Mouse (Mus musculus) liver, adult 2 months (tissue): ENCODE data around the gene Cd274. TPM values are rescaled to one million over a fixed set of nuclear protein-coding genes. Genes with fewer than 3 reads are reported as not detected.

Source experiments
- DNase-seq: peaks from one replicate; pipeline ENCODE4 v3.0.0-alpha.2; 2011; ENCODE audit warnings: low read depth, low spot score; ENCODE audit errors: extremely low read depth
- H3K27ac ChIP-seq: fragments of 200-500 bp; replicated peaks from 2 replicates; pipeline ENCODE4 v1.5.1; 2012; ENCODE audit warnings: low read depth, mild to moderate bottlenecking, control low read depth, inconsistent platforms, low read length; ENCODE audit not compliant: insufficient read depth
- H3K27me3 ChIP-seq: fragments of 200-500 bp; 2 replicates; pipeline ENCODE4 v1.6.1; 2012; ENCODE audit warnings: mild to moderate bottlenecking, moderate library complexity, low read length, inconsistent platforms; ENCODE audit not compliant: control insufficient read depth, insufficient read depth
- H3K36me3 ChIP-seq: fragments of 200-500 bp; 2 replicates; pipeline ENCODE4 v1.6.1; 2012; ENCODE audit warnings: low read length, inconsistent platforms; ENCODE audit not compliant: control insufficient read depth, insufficient read depth
- H3K4me1 ChIP-seq: fragments of 200-500 bp; 2 replicates; pipeline ENCODE4 v1.6.1; 2011; ENCODE audit warnings: low read length; ENCODE audit not compliant: control insufficient read depth, insufficient read depth
- H3K4me3 ChIP-seq: fragments of 200-500 bp; 2 replicates; pipeline ENCODE4 v1.5.1; 2011; ENCODE audit warnings: low read depth, mild to moderate bottlenecking, control low read depth, low read length, moderate library complexity; ENCODE audit not compliant: insufficient read depth
- H3K79me2 ChIP-seq: fragments of 200-500 bp; 2 replicates; pipeline ENCODE4 v1.6.1; 2012; ENCODE audit warnings: inconsistent platforms, mild to moderate bottlenecking, low read length, moderate library complexity; ENCODE audit not compliant: control insufficient read depth, insufficient read depth
- H3K9ac ChIP-seq: fragments of 200-500 bp; 2 replicates; pipeline ENCODE4 v1.6.1; 2012; ENCODE audit warnings: low read depth, mild to moderate bottlenecking, control low read depth, inconsistent platforms, low read length
- CTCF ChIP-seq: fragments of 200-500 bp; IDR thresholded peaks from 2 replicates; pipeline ENCODE4 v1.5.1; 2011; ENCODE audit warnings: low read depth, low read length, control low read depth
- POLR2A ChIP-seq: fragments of 200-500 bp; IDR thresholded peaks from 2 replicates; pipeline ENCODE4 v1.6.1; 2011; ENCODE audit warnings: low read length, control low read depth; ENCODE audit not compliant: insufficient read depth; ENCODE audit errors: extremely low read depth
- WGBS: fragments of 180-500 bp; shearing (Covaris S2); methylation state at CpG from one replicate; pipeline ENCODE4 v1.1.7; 2018; 5-methylcytosine and 5-hydroxymethylcytosine counted together
- polyA plus RNA-seq: library from polyadenylated mRNA; depleted of rRNA; stranded (reverse); fragments of >200 nt; gene quantifications from 2 replicates; pipeline ENCODE4 v1.2.3, GENCODE M21; 2012
- total RNA-seq: library from RNA; depleted of rRNA; stranded (reverse); fragments of >200 nt; gene quantifications from 2 replicates; pipeline ENCODE4 v1.2.3, GENCODE M21; 2014

Cd274 gene
- total and polyA plus RNA-seq, 2 experiments: 1.2 to 2.1 TPM

DNA sequence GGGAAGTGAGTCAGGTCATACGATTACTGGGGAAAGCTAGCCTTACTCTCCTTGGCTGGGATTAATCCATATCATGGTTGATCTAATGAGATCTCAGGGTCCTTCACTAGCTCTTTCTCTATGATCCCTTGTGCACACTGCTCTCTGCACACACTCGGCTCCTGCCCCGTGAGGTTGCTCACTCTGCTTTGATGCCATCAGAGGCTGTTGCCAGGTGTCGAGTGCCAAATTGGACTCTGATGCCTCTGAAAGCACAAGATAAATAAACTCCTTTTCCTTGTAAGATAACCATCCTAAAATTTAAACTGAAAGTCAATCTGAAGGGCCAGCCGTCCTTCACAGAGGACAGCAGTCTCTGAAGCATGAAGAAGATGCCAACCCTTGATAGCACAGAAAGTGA, 23.2 kb downstream of the Cd274 start:
- H3K27ac ChIP-seq: no peak overlapping the region
- no peaks in the 10 kb centered on the region for H3K79me2 ChIP-seq
- H3K9ac ChIP-seq: no peak overlapping the region
- WGBS: 40% methylated on average over 5 of the region's 5 CpGs
- TF ChIP-seq POLR2A (no peak), CTCF (no peak)
- no peak overlapping the region for H3K4me3 ChIP-seq
- peak; percentile 82 for DNase-seq
- no peaks in the 10 kb centered on the region for H3K4me1 ChIP-seq
- no peaks in the 10 kb centered on the region for H3K27me3 ChIP-seq
- no peaks in the 10 kb centered on the region for H3K36me3 ChIP-seq

DNA sequence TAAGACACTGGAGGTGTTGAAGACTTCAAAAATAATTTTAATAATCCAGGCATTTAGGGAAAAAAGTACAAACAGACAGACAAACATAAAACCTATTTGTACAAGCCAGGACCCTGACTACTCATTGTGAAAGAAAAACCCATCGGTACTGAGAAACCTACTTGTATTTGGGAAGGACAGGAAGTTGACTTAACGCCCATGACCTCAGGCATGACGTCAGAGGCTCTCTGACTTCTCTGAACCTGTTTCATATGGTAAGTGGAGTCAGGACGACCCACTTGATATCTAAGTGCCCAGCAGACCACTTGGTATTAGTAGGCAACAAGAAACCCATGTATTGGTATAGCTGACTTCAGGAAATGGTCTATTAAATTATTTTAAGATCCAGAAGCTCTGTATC, 24.0 kb downstream of the Cd274 start:
- no peak for TF ChIP-seq CTCF
- no peak for TF ChIP-seq POLR2A
- H3K27me3 ChIP-seq: no peaks in the 10 kb centered on the region
- DNase-seq: no peak
- no peak overlapping the region for H3K4me3 ChIP-seq
- H3K79me2 ChIP-seq: no peaks in the 10 kb centered on the region
- no peak overlapping the region for H3K27ac ChIP-seq
- WGBS: 66% methylated on average over 4 of the region's 4 CpGs
- H3K36me3 ChIP-seq: no peaks in the 10 kb centered on the region
- no peak overlapping the region for H3K9ac ChIP-seq
- H3K4me1 ChIP-seq: peaks cover 3% of the 10 kb centered on the region; the same call in 1 of the 2 replicates

DNA sequence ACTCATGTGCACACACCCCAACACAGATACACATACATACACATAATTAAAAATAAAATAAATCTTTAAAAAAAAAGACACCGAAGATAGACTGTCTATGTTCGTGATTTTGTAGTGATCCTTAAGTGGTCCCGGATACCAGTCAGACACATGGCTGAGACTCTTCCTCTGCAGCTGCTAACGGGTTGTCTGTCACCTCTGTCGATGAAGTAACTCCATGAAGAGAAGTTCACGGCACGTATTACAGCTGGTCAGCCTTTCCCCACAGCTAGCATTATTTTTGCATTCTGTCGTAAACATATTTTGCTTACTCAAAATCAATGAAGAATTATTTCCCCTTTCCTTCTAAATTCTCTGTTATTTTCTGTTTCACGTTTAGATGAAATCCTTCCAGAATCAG, 26.1 kb downstream of the Cd274 start:
- Histone ChIP-seq H3K27ac (no peak overlapping the region), H3K79me2 (no peaks in the 10 kb centered on the region), H3K4me1 (peaks cover 4% of the 10 kb centered on the region; the same call in 1 of the 2 replicates), H3K4me3 (no peak overlapping the region), H3K9ac (no peak overlapping the region), H3K27me3 (no peaks in the 10 kb centered on the region), H3K36me3 (no peaks in the 10 kb centered on the region)
- no peak for TF ChIP-seq CTCF
- no peak for TF ChIP-seq POLR2A
- WGBS: 91% methylated on average over 9 of the region's 9 CpGs
- DNase-seq: no peak

DNA sequence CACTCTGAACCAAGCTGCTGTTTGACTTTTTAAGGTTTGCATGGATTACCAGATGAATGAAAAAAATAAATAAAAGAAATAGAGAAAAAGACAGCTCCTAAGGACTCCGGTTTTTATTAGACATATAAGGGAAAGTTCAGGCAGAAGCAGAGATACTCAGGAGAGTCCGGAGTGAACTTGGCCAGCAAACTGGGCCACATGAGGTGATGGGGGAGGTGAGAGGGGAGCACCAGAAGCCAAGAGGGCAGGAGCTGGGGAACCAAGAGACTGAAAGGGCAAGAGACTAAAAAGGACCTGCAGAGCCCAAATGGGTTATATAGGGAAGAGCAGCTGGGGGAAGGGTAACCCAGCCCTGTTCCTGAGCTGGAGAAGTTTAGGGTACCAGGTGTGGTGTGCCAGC, 27.5 kb downstream of the Cd274 start:
- Histone ChIP-seq H3K4me3 (no peak overlapping the region), H3K36me3 (no peaks in the 10 kb centered on the region), H3K27me3 (no peaks in the 10 kb centered on the region), H3K9ac (no peak overlapping the region), H3K4me1 (peaks cover 4% of the 10 kb centered on the region; the same call in 1 of the 2 replicates), H3K27ac (no peak overlapping the region), H3K79me2 (no peaks in the 10 kb centered on the region)
- peak; percentile 57 for DNase-seq
- WGBS: 47% methylated on average over 2 of the region's 2 CpGs
- TF ChIP-seq POLR2A: no peak
- no peak for TF ChIP-seq CTCF

DNA sequence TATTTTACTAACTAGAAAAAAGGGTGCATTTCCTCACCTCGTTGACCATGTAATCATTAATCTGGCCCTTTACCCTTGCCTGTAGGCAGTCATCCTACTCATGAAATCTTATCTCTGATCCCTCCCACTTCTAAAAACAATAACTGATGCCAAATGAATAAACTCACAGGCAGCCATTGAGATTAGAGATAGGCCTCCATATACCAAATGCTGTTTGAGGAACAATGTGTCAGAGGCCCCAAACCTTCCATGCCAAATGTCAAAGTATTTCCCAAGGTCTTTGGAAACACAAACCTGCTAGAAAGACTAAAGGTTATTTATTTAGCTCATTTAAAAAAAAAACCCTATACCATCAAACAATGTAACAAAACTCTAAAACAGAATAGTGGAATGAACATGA, 29.1 kb downstream of the Cd274 start:
- peak; percentile 87 for DNase-seq

DNA sequence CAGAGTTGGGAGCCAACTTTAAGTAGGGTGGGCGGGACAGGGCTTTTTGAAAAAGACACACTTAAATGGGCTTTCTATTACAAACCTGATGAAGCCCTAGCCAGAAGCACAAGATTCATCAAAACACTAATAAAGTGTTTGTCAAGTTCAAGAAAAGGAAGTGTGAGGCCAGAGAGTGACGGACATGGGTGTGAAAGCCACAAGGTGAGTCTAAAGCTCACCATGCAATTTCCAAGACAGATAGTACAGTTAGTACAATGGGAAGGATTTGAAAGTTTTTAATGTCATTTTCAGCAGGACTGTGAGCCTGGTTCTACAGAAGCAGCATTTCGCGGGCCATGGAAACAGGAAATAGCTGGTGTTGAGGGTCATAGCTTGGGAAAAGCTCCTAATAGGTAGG, 32.5 kb downstream of the Cd274 start:
- Histone ChIP-seq H3K27me3 (no peaks in the 10 kb centered on the region), H3K27ac (no peak overlapping the region), H3K36me3 (no peaks in the 10 kb centered on the region), H3K4me3 (no peak overlapping the region), H3K4me1 (peaks cover 4% of the 10 kb centered on the region; the same call in 1 of the 2 replicates), H3K9ac (no peak overlapping the region), H3K79me2 (no peaks in the 10 kb centered on the region)
- DNase-seq: no peak
- TF ChIP-seq POLR2A (no peak), CTCF (no peak)
- WGBS: 93% methylated on average over 4 of the region's 4 CpGs

More for the DNA sequence above, 29.1 kb downstream of the Cd274 start:
- Histone ChIP-seq H3K4me3 (no peak overlapping the region), H3K27ac (no peak overlapping the region), H3K9ac (no peak overlapping the region), H3K79me2 (no peaks in the 10 kb centered on the region), H3K27me3 (no peaks in the 10 kb centered on the region), H3K36me3 (no peaks in the 10 kb centered on the region), H3K4me1 (peaks cover 4% of the 10 kb centered on the region; the same call in 1 of the 2 replicates)
- TF ChIP-seq CTCF (no peak), POLR2A (no peak)
- WGBS: 8% methylated on average over 1 of the region's 1 CpGs
